Mouse (Mus musculus) ES-E14 (cell line): ENCODE results near the gene Gpx3. TPM values are rescaled to one million over a fixed set of nuclear protein-coding genes. Genes with fewer than 3 reads are reported as not detected.

Source experiments
- DNase-seq: peaks from one replicate; pipeline ENCODE4 v3.0.0-alpha.2; 2013; ENCODE audit warnings: low read depth, low spot score
- H3K27ac ChIP-seq: 2 replicates; pipeline ENCODE4 v1.5.1; 2012; ENCODE audit warnings: low read depth, mild to moderate bottlenecking, low read length, moderate library complexity, mixed read lengths; ENCODE audit not compliant: poor library complexity, insufficient read depth, severe bottlenecking
- H3K36me3 ChIP-seq: 2 replicates; pipeline ENCODE4 v1.6.1; 2012; ENCODE audit warnings: mild to moderate bottlenecking, low read length, moderate library complexity, mixed read lengths; ENCODE audit not compliant: control insufficient read depth, poor library complexity, insufficient read depth, severe bottlenecking
- H3K4me1 ChIP-seq, 2 experiments: fragments of 150-350 bp in 1 of 2; sonication (generic) in 1 of 2; 2 replicates each; pipeline ENCODE4 v1.6.1; 2012; ENCODE audit warnings: low read length in 2 of 2, mild to moderate bottlenecking in 1 of 2, mixed read lengths in 1 of 2; ENCODE audit not compliant: control insufficient read depth in 2 of 2, insufficient read depth in 2 of 2, poor library complexity in 1 of 2
- H3K4me3 ChIP-seq, 2 experiments: fragments of 150-350 bp in 1 of 2; sonication (generic) in 1 of 2; 2 replicates each; pipeline ENCODE4 v1.5.1; 2012; ENCODE audit warnings: low read length in 2 of 2, low read depth in 1 of 2, mild to moderate bottlenecking in 1 of 2, mixed read lengths in 1 of 2; ENCODE audit not compliant: insufficient read depth in 1 of 2, poor library complexity in 1 of 2, severe bottlenecking in 1 of 2
- H3K9ac ChIP-seq: 2 replicates; pipeline ENCODE4 v1.6.1; 2012; ENCODE audit warnings: low read depth, mild to moderate bottlenecking, low read length, mixed read lengths; ENCODE audit not compliant: poor library complexity, insufficient read depth, severe bottlenecking
- H3K9me3 ChIP-seq: fragments of 150-350 bp; sonication (generic); 2 replicates; pipeline ENCODE4 v1.6.1; 2012; ENCODE audit warnings: low read depth, mild to moderate bottlenecking, low read length; ENCODE audit not compliant: control insufficient read depth, insufficient read depth
- CHD2 ChIP-seq: IDR thresholded peaks from 2 replicates; pipeline ENCODE4 v1.6.1; 2014; ENCODE audit warnings: mild to moderate bottlenecking, low read depth, low read length, inconsistent platforms
- HCFC1 ChIP-seq: IDR thresholded peaks from 2 replicates; pipeline ENCODE4 v1.6.1; 2012; ENCODE audit warnings: low read length, inconsistent platforms, borderline replicate concordance; ENCODE audit not compliant: insufficient read depth
- MAFK ChIP-seq: IDR thresholded peaks from 2 replicates; pipeline ENCODE4 v1.6.1; 2014; ENCODE audit warnings: mild to moderate bottlenecking, low read depth, low read length, inconsistent platforms; ENCODE audit not compliant: insufficient read depth
- ZC3H11A ChIP-seq: IDR thresholded peaks from 2 replicates; pipeline ENCODE4 v1.6.1; 2012; ENCODE audit warnings: low read depth, mild to moderate bottlenecking, inconsistent platforms, low read length, borderline replicate concordance
- ZNF384 ChIP-seq: IDR thresholded peaks from 2 replicates; pipeline ENCODE4 v1.6.1; 2012; ENCODE audit warnings: low read depth, low read length, inconsistent platforms
- in situ Hi-C, 2 experiments: fragments of 600-800 bp; cut with MboI; formaldehyde crosslinking; loops; one replicate each; pipeline ENCODE4 v1.15.1; 2025; ENCODE audit warnings: low sequenced_read_pairs in 2 of 2, inconsistent platforms in 1 of 2; ENCODE audit not compliant: unreplicated experiment in 2 of 2
- total RNA-seq: library from RNA; depleted of rRNA; stranded (reverse); fragments of 300-350 nt; gene quantifications from 2 replicates; pipeline ENCODE4 v1.2.3, GENCODE M21; 2012

The Gpx3 gene
- total RNA-seq, 1 experiment = 11.4 TPM

DNA sequence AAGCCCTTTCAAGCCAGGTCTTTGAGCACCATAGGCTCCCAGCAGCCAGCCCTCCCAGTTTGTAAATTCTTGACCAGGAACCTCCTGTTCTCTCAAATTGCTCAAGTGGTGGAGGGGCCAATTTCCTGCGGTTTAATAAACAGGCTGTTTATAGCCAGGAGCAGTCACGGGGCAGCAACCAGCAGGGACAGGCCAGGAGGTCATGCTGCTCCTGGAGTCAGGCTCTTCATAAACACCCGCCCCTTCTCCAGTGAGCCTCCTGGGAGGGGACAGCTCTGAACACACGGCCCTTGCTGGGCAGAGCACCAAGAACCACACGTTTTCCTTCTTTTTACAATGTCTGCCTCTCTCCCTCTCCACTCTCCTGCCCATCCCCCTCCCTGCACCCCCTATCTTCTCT, 17.3 kb upstream of the Gpx3 start:
- in situ Hi-C loops = loop anchor here in 1 of 2 experiments (10.0 kb wide), 1 partner anchor 100 kb away; no protein-coding TSS in a partner anchor
- no peak overlapping the region for H3K4me3 ChIP-seq
- DNase-seq = no peak
- H3K27ac ChIP-seq = no peak overlapping the region
- no peaks in the 10 kb centered on the region for H3K36me3 ChIP-seq
- peaks cover 5 to 15% of the 10 kb centered on the region in 2 experiments for H3K4me1 ChIP-seq
- no peak for TF ChIP-seq ZNF384
- no peak for TF ChIP-seq CHD2
- TF ChIP-seq MAFK = no peak
- H3K9me3 ChIP-seq = no peaks in the 10 kb centered on the region
- H3K9ac ChIP-seq = no peak overlapping the region

GRCm38 (mm10) chr11:54885406-54885805, 16.8 kb upstream of the Gpx3 start:
- no peak overlapping the region for H3K9ac ChIP-seq
- TF ChIP-seq MAFK (no peak), CHD2 (no peak), HCFC1 (no peak), ZC3H11A (no peak), ZNF384 (no peak)
- H3K27ac ChIP-seq = no peak overlapping the region
- H3K36me3 ChIP-seq = no peaks in the 10 kb centered on the region
- no peak overlapping the region for H3K4me3 ChIP-seq
- no peaks in the 10 kb centered on the region for H3K9me3 ChIP-seq
- H3K4me1 ChIP-seq = peaks cover 5 to 15% of the 10 kb centered on the region in 2 experiments
- no peak for DNase-seq
- in situ Hi-C loops = loop anchor here in 1 of 2 experiments (10.0 kb wide), 1 partner anchor 99 kb away; no protein-coding TSS in a partner anchor

- H3K9me3 ChIP-seq = no peaks in the 10 kb centered on the region
- H3K4me1 ChIP-seq = peaks cover 3 to 4% of the 10 kb centered on the region in 2 experiments; a peak in 2 of 4 replicates
- TF ChIP-seq ZNF384 = no peak
- TF ChIP-seq HCFC1 = no peak
- no peak for DNase-seq
- no peaks in the 10 kb centered on the region for H3K36me3 ChIP-seq
- H3K4me3 ChIP-seq = no peak overlapping the region
- H3K27ac ChIP-seq = no peak overlapping the region
- H3K9ac ChIP-seq = no peak overlapping the region
- in situ Hi-C loops = loop anchor here in 1 of 2 experiments (10.0 kb wide), 1 partner anchor 97 kb away; no protein-coding TSS in a partner anchor
Observed at GRCm38 (mm10) chr11:54887927-54888326, 14.3 kb upstream of the Gpx3 start.

DNA sequence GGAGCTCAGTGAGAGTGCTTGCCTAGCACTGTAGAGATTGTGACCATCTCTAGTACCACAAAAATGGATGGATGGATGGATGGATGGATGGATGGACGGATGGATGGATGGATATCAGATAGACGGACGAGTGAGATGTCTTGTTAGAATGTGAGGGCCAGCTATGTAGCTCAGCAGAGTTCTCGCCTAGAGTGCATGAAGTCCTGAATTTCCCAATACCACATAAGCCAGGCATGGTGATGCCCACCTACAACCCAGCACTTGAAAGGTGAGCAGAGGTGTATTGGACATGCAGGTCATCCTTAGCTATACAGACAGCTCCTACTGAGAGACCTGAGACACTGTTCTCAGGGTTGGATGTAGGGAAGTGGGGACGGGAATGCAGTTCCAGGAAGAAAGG, 10.9 kb upstream of the Gpx3 start:
- Histone ChIP-seq H3K27ac (no peak overlapping the region), H3K36me3 (no peaks in the 10 kb centered on the region), H3K9me3 (no peaks in the 10 kb centered on the region), H3K4me3 (no peak overlapping the region), H3K4me1 (0 out of 4 replicates have a peak, but pooled peaks cover 0 to 1% of the 10 kb centered on the region in 2 experiments), H3K9ac (no peak overlapping the region)
- in situ Hi-C loops = no loop called here
- TF ChIP-seq MAFK = no peak
- no peak for TF ChIP-seq CHD2
- no peak for TF ChIP-seq ZNF384
- no peak for TF ChIP-seq ZC3H11A
- TF ChIP-seq HCFC1 = no peak
- DNase-seq = no peak

- DNase-seq = no peak
- in situ Hi-C loops = no loop called here
- Histone ChIP-seq H3K4me3 (no peak overlapping the region), H3K27ac (no peak overlapping the region), H3K36me3 (no peaks in the 10 kb centered on the region), H3K9ac (no peak overlapping the region), H3K4me1 (0 out of 4 replicates have a peak, but pooled peaks cover 0 to 1% of the 10 kb centered on the region in 2 experiments), H3K9me3 (no peaks in the 10 kb centered on the region)
- no peak for TF ChIP-seq MAFK
- no peak for TF ChIP-seq ZC3H11A
- TF ChIP-seq HCFC1 = no peak
- TF ChIP-seq ZNF384 = no peak
- TF ChIP-seq CHD2 = no peak
Observed at GRCm38 (mm10) chr11:54892091-54892490, 10.2 kb upstream of the Gpx3 start.
